Mouse (Mus musculus): ENCODE results near the gene Clstn3.
"Not testable (repeated sequence)": the region's sequence is repeated elsewhere in the genome, so short reads cannot be mapped to it uniquely, and the experiment has no call there.

Gene Clstn3

GRCm38 (mm10) chr6:124485414-124486144 lies 21.0 kb upstream of the Clstn3 start:
- in situ Hi-C loops (cut with MboI; ENCODE audit: low pct_unique_long_range_greater_than_20kb in 1 of 2, low sequenced_read_pairs in 2 of 2, unreplicated experiment in 1 of 2): loop anchor here in 1 of 2 experiments (25.0 kb wide), 1 partner anchor 277 kb away; the partner anchor contains the start of genes Atn1, Eno2 and Gm45234

GRCm38 (mm10) chr6:124484851-124485250 lies 20.3 kb upstream of the Clstn3 start:
- in situ Hi-C loops (cut with MboI; ENCODE audit: low pct_unique_long_range_greater_than_20kb in 1 of 2, low sequenced_read_pairs in 2 of 2, unreplicated experiment in 1 of 2): loop anchor here in 1 of 2 experiments (25.0 kb wide), 1 partner anchor 277 kb away; the partner anchor contains the start of genes Atn1, Eno2 and Gm45234

- in situ Hi-C loops (cut with MboI; ENCODE audit: low pct_unique_long_range_greater_than_20kb in 1 of 2, low sequenced_read_pairs in 2 of 2, unreplicated experiment in 1 of 2): loop anchor here in 1 of 2 experiments (25.0 kb wide), 1 partner anchor 278 kb away; the partner anchor contains the start of genes Atn1, Eno2 and Gm45234
These were observed 19.2 kb upstream of the Clstn3 start for GRCm38 (mm10) chr6:124483831-124484230.

- in situ Hi-C loops (cut with MboI; ENCODE audit: low pct_unique_long_range_greater_than_20kb in 1 of 2, low sequenced_read_pairs in 2 of 2, unreplicated experiment in 1 of 2): loop anchor here in 1 of 2 experiments (25.0 kb wide), 1 partner anchor 281 kb away; the partner anchor contains the start of genes Atn1, Eno2 and Gm45234
These were observed 17.0 kb upstream of the Clstn3 start for GRCm38 (mm10) chr6:124481571-124481970.

GRCm38 (mm10) chr6:124480295-124480694 lies 15.7 kb upstream of the Clstn3 start:
- in situ Hi-C loops (cut with MboI; ENCODE audit: low pct_unique_long_range_greater_than_20kb in 1 of 2, low sequenced_read_pairs in 2 of 2, unreplicated experiment in 1 of 2): loop anchor here in 1 of 2 experiments (25.0 kb wide), 1 partner anchor 282 kb away; the partner anchor contains the start of genes Atn1, Eno2 and Gm45234

GRCm38 (mm10) chr6:124479573-124479930 lies 15.0 kb upstream of the Clstn3 start:
- in situ Hi-C loops (cut with MboI; ENCODE audit: low pct_unique_long_range_greater_than_20kb in 1 of 2, low sequenced_read_pairs in 2 of 2, unreplicated experiment in 1 of 2): loop anchor here in 1 of 2 experiments (25.0 kb wide), 1 partner anchor 283 kb away; the partner anchor contains the start of genes Atn1, Eno2 and Gm45234

- in situ Hi-C loops (cut with MboI; ENCODE audit: low pct_unique_long_range_greater_than_20kb in 1 of 2, low sequenced_read_pairs in 2 of 2, unreplicated experiment in 1 of 2): loop anchor here in 1 of 2 experiments (25.0 kb wide), 1 partner anchor 283 kb away; the partner anchor contains the start of genes Atn1, Eno2 and Gm45234
These were observed 14.4 kb upstream of the Clstn3 start for GRCm38 (mm10) chr6:124478874-124479572.

- in situ Hi-C loops (cut with MboI; ENCODE audit: low pct_unique_long_range_greater_than_20kb in 1 of 2, low sequenced_read_pairs in 2 of 2, unreplicated experiment in 1 of 2): loop anchor here in 1 of 2 experiments (25.0 kb wide), 1 partner anchor 284 kb away; the partner anchor contains the start of genes Atn1, Eno2 and Gm45234
These were observed 13.5 kb upstream of the Clstn3 start for GRCm38 (mm10) chr6:124477922-124478651.

- in situ Hi-C loops (cut with MboI; ENCODE audit: low pct_unique_long_range_greater_than_20kb in 1 of 2, low sequenced_read_pairs in 2 of 2, unreplicated experiment in 1 of 2): loop anchor here in 1 of 2 experiments (25.0 kb wide), 1 partner anchor 285 kb away; the partner anchor contains the start of genes Atn1, Eno2 and Gm45234
These were observed 12.6 kb upstream of the Clstn3 start for GRCm38 (mm10) chr6:124477221-124477655.

- in situ Hi-C loops (cut with MboI; ENCODE audit: low pct_unique_long_range_greater_than_20kb in 1 of 2, low sequenced_read_pairs in 2 of 2, unreplicated experiment in 1 of 2): loop anchor here in 1 of 2 experiments (25.0 kb wide), 1 partner anchor 286 kb away; the partner anchor contains the start of genes Atn1, Eno2 and Gm45234
These were observed 12.2 kb upstream of the Clstn3 start for GRCm38 (mm10) chr6:124476796-124477195.

GRCm38 (mm10) chr6:124476216-124476615 lies 11.6 kb upstream of the Clstn3 start:
- in situ Hi-C loops (cut with MboI; ENCODE audit: low pct_unique_long_range_greater_than_20kb in 1 of 2, low sequenced_read_pairs in 2 of 2, unreplicated experiment in 1 of 2): loop anchor here in 1 of 2 experiments (25.0 kb wide), 1 partner anchor 286 kb away; the partner anchor contains the start of genes Atn1, Eno2 and Gm45234

GRCm38 (mm10) chr6:124475335-124476075 lies 10.9 kb upstream of the Clstn3 start:
- in situ Hi-C loops (cut with MboI; ENCODE audit: low pct_unique_long_range_greater_than_20kb in 1 of 2, low sequenced_read_pairs in 2 of 2, unreplicated experiment in 1 of 2): loop anchor here in 1 of 2 experiments (25.0 kb wide), 1 partner anchor 287 kb away; the partner anchor contains the start of genes Atn1, Eno2 and Gm45234

GRCm38 (mm10) chr6:124474621-124475020 lies 10.0 kb upstream of the Clstn3 start:
- in situ Hi-C loops (cut with MboI; ENCODE audit: low pct_unique_long_range_greater_than_20kb in 1 of 2, low sequenced_read_pairs in 2 of 2, unreplicated experiment in 1 of 2): loop anchor here in 1 of 2 experiments (25.0 kb wide), 1 partner anchor 288 kb away; the partner anchor contains the start of genes Atn1, Eno2 and Gm45234

GRCm38 (mm10) chr6:124472801-124473200 lies 8.2 kb upstream of the Clstn3 start:
- in situ Hi-C loops (cut with MboI; ENCODE audit: low pct_unique_long_range_greater_than_20kb in 1 of 2, low sequenced_read_pairs in 2 of 2, unreplicated experiment in 1 of 2): no loop called here

GRCm38 (mm10) chr6:124471783-124472638 lies 7.4 kb upstream of the Clstn3 start:
- in situ Hi-C loops (cut with MboI; ENCODE audit: low pct_unique_long_range_greater_than_20kb in 1 of 2, low sequenced_read_pairs in 2 of 2, unreplicated experiment in 1 of 2): not testable (repeated sequence)

- in situ Hi-C loops (cut with MboI; ENCODE audit: low pct_unique_long_range_greater_than_20kb in 1 of 2, low sequenced_read_pairs in 2 of 2, unreplicated experiment in 1 of 2): no loop called here
These were observed 6.5 kb upstream of the Clstn3 start for GRCm38 (mm10) chr6:124471121-124471520.

Measured in mouse embryonic stem cell (cell line).